Mouse (Mus musculus): Measurements from ENCODE around the gene 1700016D06Rik. TPM values are rescaled to one million over a fixed set of nuclear protein-coding genes. Genes with fewer than 3 reads are reported as not detected.

1700016D06Rik gene
- polyA plus RNA-seq, 1 experiment from 2014 or later: not detected

DNA sequence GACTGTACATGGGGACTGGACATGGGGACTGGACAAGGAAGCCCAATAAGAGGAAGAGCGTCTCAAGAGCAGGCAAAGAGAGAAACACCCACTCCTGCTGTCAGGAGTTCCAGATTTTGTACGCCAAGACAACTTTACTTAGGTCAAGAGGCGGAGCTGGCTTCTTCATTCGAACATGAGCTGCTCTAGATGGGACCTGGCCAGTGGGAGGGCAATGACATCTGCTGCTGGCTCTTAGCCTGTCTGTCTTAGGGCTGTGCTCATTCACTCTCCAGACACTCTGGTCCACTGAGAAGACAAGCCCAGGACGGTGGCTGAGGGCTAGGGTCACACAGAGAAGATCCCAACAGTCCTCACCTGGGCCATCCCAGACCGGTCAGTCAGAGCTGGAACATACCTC, 36.2 kb upstream of the 1700016D06Rik start:
- Histone ChIP-seq H3K4me3 (replicated peaks; ENCODE audit: low read depth, low read length) (no peak overlapping the region), H3K9ac (ENCODE audit: low read depth, low read length) (no peak overlapping the region), H3K9me3 (replicated peaks; ENCODE audit: low read length) (no peaks in the 10 kb centered on the region), H3K4me1 (replicated peaks; ENCODE audit: insufficient read depth, low read length) (no peaks in the 10 kb centered on the region), H3K27me3 (ENCODE audit: insufficient read depth, low read length) (no peaks in the 10 kb centered on the region), H3K36me3 (ENCODE audit: insufficient read depth, low read length) (no peaks in the 10 kb centered on the region), H3K27ac (no peak overlapping the region), H3K4me2 (ENCODE audit: low read length) (no peak overlapping the region)
- ATAC-seq (replicated peaks; ENCODE audit: low FRiP score, low read depth): no peak
- DNase-seq (ENCODE audit: low spot score): no peak
- TF ChIP-seq CTCF (IDR thresholded peaks at IDR 0.05; ENCODE audit: low read depth): no peak
- WGBS: 80% methylated on average over 6 of the region's 6 CpGs

GRCm38 (mm10) chr8:11735672-11736235, 34.9 kb upstream of the 1700016D06Rik start:
- no peaks in the 10 kb centered on the region for H3K9me3 ChIP-seq (replicated peaks; ENCODE audit: low read length)
- H3K27ac ChIP-seq: no peak overlapping the region
- H3K27me3 ChIP-seq (ENCODE audit: insufficient read depth, low read length): peaks cover 4% of the 10 kb centered on the region; the same call in 1 of the 2 replicates
- no peak for TF ChIP-seq CTCF (IDR thresholded peaks at IDR 0.05; ENCODE audit: low read depth)
- no peak for DNase-seq (ENCODE audit: low spot score)
- WGBS: 75% methylated on average over 15 of the region's 15 CpGs
- H3K9ac ChIP-seq (ENCODE audit: low read depth, low read length): no peak overlapping the region
- no peak overlapping the region for H3K4me2 ChIP-seq (ENCODE audit: low read length)
- no peaks in the 10 kb centered on the region for H3K36me3 ChIP-seq (ENCODE audit: insufficient read depth, low read length)
- no peak overlapping the region for H3K4me3 ChIP-seq (replicated peaks; ENCODE audit: low read depth, low read length)
- no peaks in the 10 kb centered on the region for H3K4me1 ChIP-seq (replicated peaks; ENCODE audit: insufficient read depth, low read length)
- ATAC-seq (replicated peaks; ENCODE audit: low FRiP score, low read depth): peak; percentile 83

GRCm38 (mm10) chr8:11730271-11730940, 29.5 kb upstream of the 1700016D06Rik start:
- WGBS: 66% methylated on average over 12 of the region's 12 CpGs
- peaks cover 34% of the 10 kb centered on the region for H3K27me3 ChIP-seq (ENCODE audit: insufficient read depth, low read length)
- no peak for TF ChIP-seq CTCF (IDR thresholded peaks at IDR 0.05; ENCODE audit: low read depth)
- H3K9me3 ChIP-seq (replicated peaks; ENCODE audit: low read length): no peaks in the 10 kb centered on the region
- no peak overlapping the region for H3K27ac ChIP-seq
- no peak overlapping the region for H3K4me3 ChIP-seq (replicated peaks; ENCODE audit: low read depth, low read length)
- no peak overlapping the region for H3K9ac ChIP-seq (ENCODE audit: low read depth, low read length)
- H3K36me3 ChIP-seq (ENCODE audit: insufficient read depth, low read length): no peaks in the 10 kb centered on the region
- no peak overlapping the region for H3K4me2 ChIP-seq (ENCODE audit: low read length)
- no peaks in the 10 kb centered on the region for H3K4me1 ChIP-seq (replicated peaks; ENCODE audit: insufficient read depth, low read length)
- DNase-seq (ENCODE audit: low spot score) (no peak), ATAC-seq (replicated peaks; ENCODE audit: low FRiP score, low read depth) (no peak)

DNA sequence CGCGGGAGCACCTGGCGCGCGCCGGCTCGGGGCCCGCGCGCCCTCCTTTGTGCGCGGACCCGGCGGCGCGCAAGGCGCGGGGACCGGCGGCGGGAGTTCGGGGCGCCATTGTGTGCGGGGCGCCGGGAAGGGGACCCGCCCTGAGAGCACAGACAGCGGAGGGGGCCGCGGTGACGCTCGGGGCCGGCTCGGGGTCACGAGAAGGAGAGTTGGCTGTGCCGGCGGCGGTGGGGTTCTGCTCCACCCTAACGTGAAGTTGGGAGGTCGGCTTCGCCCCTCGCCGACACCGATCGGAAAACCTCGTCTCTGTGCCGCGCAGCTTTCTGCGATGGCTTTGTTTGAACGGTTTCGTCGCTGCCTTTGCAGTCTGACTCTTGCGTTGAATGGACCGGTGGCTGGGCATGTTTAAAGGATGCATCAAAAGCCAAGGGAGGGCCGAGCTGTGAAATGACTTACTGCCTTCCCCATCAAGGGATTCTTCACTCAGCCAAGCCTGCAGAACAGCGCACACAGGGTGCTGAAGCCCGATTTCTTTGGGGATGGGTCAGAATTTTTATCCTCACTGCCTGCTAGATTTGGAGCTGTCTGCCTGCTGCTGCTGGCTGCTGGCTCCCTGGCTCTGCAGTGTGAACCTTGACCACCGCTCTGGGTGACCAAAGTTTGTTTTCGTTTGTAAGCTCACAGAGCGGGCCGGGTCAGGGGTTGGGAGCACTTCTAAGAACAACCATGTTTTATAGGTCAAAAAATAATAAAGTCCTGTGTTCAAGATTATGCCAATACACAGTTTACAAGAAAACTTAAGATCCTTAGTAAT, 27.8 kb upstream of the 1700016D06Rik start:
- 2% methylated on average over 54 of the region's 61 CpGs for WGBS
- Histone ChIP-seq H3K4me2 (ENCODE audit: low read length) (peak overlapping the region; percentile 97), H3K36me3 (ENCODE audit: insufficient read depth, low read length) (no peaks in the 10 kb centered on the region), H3K27me3 (ENCODE audit: insufficient read depth, low read length) (peaks cover 36% of the 10 kb centered on the region), H3K4me3 (replicated peaks; ENCODE audit: low read depth, low read length) (peak overlapping the region; percentile 59), H3K4me1 (replicated peaks; ENCODE audit: insufficient read depth, low read length) (no peaks in the 10 kb centered on the region), H3K9me3 (replicated peaks; ENCODE audit: low read length) (no peaks in the 10 kb centered on the region), H3K27ac (no peak overlapping the region), H3K9ac (ENCODE audit: low read depth, low read length) (peak overlapping the region; percentile 40; the same call in 1 of the 2 replicates)
- ATAC-seq (replicated peaks; ENCODE audit: low FRiP score, low read depth) (no peak), DNase-seq (ENCODE audit: low spot score) (peak; percentile 35)
- TF ChIP-seq CTCF (IDR thresholded peaks at IDR 0.05; ENCODE audit: low read depth): no peak

DNA sequence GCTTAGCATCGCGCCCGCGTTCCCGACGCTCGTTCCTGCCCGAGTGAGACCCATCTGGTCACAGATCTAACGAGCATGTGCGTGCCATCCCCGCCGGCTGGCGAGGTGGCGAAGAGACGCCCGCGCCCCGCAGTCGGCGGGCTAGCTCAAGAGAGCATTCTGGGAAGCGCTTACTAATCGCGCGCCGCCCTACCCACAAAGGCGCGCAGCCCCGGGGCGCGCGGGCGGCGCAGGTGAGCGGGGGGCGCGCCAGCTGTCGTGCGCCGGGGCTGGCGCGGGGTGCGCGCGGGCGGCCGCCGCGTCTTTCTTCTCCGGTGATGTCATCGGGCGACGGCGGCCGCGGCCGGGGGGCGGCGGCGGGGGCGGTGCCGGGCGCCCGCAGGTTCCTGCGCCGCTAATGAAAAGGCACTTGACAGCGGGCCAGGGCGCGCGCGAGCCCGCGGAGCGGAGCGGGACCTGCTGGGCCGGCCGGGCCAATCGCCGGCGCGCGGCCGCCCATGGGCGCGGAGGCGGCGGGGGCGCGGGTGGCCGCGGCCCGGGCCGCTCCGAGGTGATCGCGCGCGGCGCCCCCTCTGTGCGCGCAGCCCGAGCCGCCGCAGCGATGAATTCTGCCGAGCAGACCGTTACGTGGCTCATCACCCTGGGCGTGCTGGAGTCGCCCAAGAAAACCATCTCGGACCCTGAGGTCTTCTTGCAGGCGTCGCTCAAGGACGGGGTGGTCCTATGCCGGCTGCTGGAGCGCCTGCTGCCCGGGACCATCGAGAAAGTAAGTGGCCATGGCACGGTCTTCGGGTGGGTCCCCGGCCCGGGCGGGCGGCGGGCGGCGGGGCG, 27.0 kb upstream of the 1700016D06Rik start, which contains the start of gene Arhgef7:
Gene Arhgef7 (plus strand): TSS at position 71 of the 831 bp plus-strand sequence.
- Histone ChIP-seq H3K4me2 (ENCODE audit: low read length) (peak within 1 kb of the TSS; percentile 97), H3K4me3 (replicated peaks; ENCODE audit: low read depth, low read length) (peak within 1 kb of the TSS; percentile 59), H3K27me3 (ENCODE audit: insufficient read depth, low read length) (peaks cover 37% of the 10 kb centered on the region), H3K9me3 (replicated peaks; ENCODE audit: low read length) (no peaks in the 10 kb centered on the region), H3K4me1 (replicated peaks; ENCODE audit: insufficient read depth, low read length) (no peaks in the 10 kb centered on the region), H3K36me3 (ENCODE audit: insufficient read depth, low read length) (no peaks in the 10 kb centered on the region), H3K27ac (no peak within 1 kb of the TSS), H3K9ac (ENCODE audit: low read depth, low read length) (peak within 1 kb of the TSS; percentile 40; the same call in 1 of the 2 replicates)
- under 1% methylated on average over 122 of the region's 127 CpGs for WGBS
- ATAC-seq (replicated peaks; ENCODE audit: low FRiP score, low read depth) (peak; percentile 45), DNase-seq (ENCODE audit: low spot score) (no peak)
- no peak for TF ChIP-seq CTCF (IDR thresholded peaks at IDR 0.05; ENCODE audit: low read depth)
